Mouse (Mus musculus): Measurements from ENCODE around the gene Serpina3m. TPM values are rescaled to one million over a fixed set of nuclear protein-coding genes. Genes with fewer than 3 reads are reported as not detected.
"Not testable (repeated sequence)": the region's sequence is repeated elsewhere in the genome, so short reads cannot be mapped to it uniquely, and the experiment has no call there.

The Serpina3m gene
- polyA plus RNA-seq, 1 experiment: not detected

DNA sequence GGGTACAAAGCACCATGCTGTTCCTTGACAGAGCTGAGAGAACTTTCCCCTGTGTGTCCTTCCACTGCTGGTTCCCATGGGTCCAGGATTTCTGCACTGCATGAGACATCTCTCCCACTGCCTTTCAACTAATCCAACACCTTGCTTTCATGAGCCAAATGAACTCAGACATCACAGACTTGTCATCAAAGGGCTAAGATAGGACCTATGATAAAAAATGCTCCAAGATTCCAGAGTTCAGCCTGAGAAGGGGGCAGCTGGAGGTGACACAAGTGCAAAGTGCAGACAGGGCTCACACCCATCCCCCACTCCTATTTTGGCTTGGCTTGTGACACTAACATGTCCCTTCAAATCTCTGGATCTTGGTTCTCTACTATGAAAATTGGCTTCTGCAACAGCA, 50.2 kb downstream of the Serpina3m start:
- H3K9me3 ChIP-seq: no peaks in the 10 kb centered on the region
- no peaks in the 10 kb centered on the region for H3K36me3 ChIP-seq (replicated peaks; ENCODE audit: low read length)
- no peak for TF ChIP-seq GATA1 (IDR thresholded peaks at IDR 0.05; ENCODE audit: borderline replicate concordance, low read length)
- no peak for TF ChIP-seq FLI1 (IDR thresholded peaks at IDR 0.05; ENCODE audit: low read length)
- no peak overlapping the region for H3K4me3 ChIP-seq (replicated peaks)
- H3K27me3 ChIP-seq (replicated peaks): peaks cover 3% of the 10 kb centered on the region
- H3K4me1 ChIP-seq: peaks cover 4% of the 10 kb centered on the region; the same call in 1 of the 2 replicates

DNA sequence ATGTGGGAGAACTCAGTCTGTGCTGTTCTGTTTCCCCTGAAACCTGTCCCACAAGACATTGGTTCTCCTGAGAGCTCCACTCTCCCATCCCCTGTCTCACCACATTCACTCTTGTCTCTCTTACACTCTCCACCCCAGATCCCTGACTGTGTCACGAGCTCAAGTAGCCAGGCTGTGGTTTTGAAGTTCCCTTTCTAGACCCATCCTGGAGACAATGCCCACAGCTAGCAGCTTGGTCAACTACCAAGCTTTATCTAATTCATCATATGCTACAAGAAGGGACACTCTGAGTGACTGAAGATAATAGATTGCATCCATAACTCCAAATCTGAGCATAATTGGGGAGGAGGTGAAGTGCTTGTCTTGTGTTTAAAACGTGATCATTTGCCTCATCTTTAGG, 52.8 kb downstream of the Serpina3m start:
- not testable (repeated sequence) for H3K4me1 ChIP-seq; H3K4me3 ChIP-seq (replicated peaks); H3K27me3 ChIP-seq (replicated peaks); H3K36me3 ChIP-seq (replicated peaks; ENCODE audit: low read length); H3K9me3 ChIP-seq

DNA sequence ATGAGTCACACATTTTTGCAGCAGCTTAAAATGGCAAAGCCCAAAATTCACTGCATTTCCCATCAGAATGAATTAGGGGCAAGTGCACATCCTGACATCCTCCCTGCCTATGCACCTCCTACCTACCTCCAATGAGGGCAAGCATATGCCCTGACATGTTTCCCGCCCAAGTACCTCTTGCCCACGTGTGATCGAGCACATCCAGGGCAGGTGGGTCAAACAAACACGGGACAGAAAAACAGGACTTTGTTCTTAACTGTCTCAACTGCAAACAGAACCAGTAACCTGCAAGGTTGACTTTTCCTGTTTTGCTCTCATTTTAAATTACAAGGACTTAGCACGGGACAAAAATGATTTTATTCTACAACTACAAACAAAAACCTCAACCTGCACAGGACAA, 65.7 kb downstream of the Serpina3m start:
- 0 out of 2 replicates have a peak, but pooled peaks cover 2% of the 10 kb centered on the region for H3K9me3 ChIP-seq
- H3K27me3 ChIP-seq (replicated peaks): peaks cover 25% of the 10 kb centered on the region
- peaks cover 3% of the 10 kb centered on the region; the same call in 1 of the 2 replicates for H3K4me1 ChIP-seq
- H3K4me3 ChIP-seq (replicated peaks): no peak overlapping the region
- H3K36me3 ChIP-seq (replicated peaks; ENCODE audit: low read length): no peaks in the 10 kb centered on the region
- no peak for TF ChIP-seq FLI1 (IDR thresholded peaks at IDR 0.05; ENCODE audit: low read length)
- TF ChIP-seq GATA1 (IDR thresholded peaks at IDR 0.05; ENCODE audit: borderline replicate concordance, low read length): no peak

DNA sequence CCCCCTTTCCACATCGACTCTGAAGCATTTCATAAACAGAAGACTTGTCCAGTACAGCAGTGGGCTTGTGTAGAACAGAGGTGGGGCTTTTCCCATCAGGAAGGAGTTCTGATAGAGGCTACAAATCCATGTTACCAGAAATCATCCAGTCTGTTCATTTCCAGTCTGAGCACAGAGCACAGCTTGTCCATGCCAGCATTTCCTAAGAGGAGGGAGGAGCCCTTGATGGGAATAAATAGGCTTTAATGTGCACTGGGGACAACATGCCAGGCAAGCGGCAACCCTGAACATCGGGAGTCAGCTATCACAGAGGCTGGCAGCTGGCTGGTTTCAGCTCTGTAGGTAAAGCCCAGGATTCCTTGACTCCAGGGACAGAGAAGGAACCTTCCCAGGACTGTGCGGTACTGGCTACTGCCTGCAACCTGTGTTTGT, 68.2 kb downstream of the Serpina3m start, which contains the start of gene Serpina3n:
Gene Serpina3n, plus strand, starts transcription at position 276 of the 432 bp plus-strand sequence.
- Histone ChIP-seq H3K27me3 (replicated peaks) (peaks cover 36% of the 10 kb centered on the region), H3K4me1 (peaks cover 3% of the 10 kb centered on the region; the same call in 1 of the 2 replicates), H3K9me3 (0 out of 2 replicates have a peak, but pooled peaks cover 2% of the 10 kb centered on the region), H3K36me3 (replicated peaks; ENCODE audit: low read length) (no peaks in the 10 kb centered on the region), H3K4me3 (replicated peaks) (no peak within 1 kb of the TSS)
- no peak for TF ChIP-seq FLI1 (IDR thresholded peaks at IDR 0.05; ENCODE audit: low read length)
- no peak for TF ChIP-seq GATA1 (IDR thresholded peaks at IDR 0.05; ENCODE audit: borderline replicate concordance, low read length)

DNA sequence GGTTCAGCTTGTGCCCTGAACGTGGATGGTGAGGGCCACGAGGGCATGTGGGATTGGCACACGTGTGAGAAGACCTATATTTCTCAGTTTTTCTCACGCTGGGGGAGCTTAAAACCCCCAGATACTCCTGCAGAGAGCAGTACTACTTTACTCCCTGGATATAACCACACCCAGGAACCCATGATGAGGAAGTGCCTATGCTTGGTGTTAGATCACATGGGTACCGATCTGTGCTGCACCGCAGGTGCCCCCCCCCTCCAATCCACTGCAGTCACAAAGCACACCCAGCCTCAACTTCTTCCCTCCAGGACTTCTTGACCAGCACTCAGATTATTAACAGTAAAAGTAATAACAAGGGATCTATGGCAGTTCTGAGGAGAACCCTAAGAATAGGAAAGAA, 74.2 kb downstream of the Serpina3m start:
- no peaks in the 10 kb centered on the region for H3K9me3 ChIP-seq
- H3K36me3 ChIP-seq (replicated peaks; ENCODE audit: low read length): no peaks in the 10 kb centered on the region
- H3K4me3 ChIP-seq (replicated peaks): no peak overlapping the region
- H3K27me3 ChIP-seq (replicated peaks): peaks cover 55% of the 10 kb centered on the region
- H3K4me1 ChIP-seq: peaks cover under 1% of the 10 kb centered on the region; the same call in 1 of the 2 replicates
- TF ChIP-seq FLI1 (IDR thresholded peaks at IDR 0.05; ENCODE audit: low read length): no peak
- TF ChIP-seq GATA1 (IDR thresholded peaks at IDR 0.05; ENCODE audit: borderline replicate concordance, low read length): no peak

DNA sequence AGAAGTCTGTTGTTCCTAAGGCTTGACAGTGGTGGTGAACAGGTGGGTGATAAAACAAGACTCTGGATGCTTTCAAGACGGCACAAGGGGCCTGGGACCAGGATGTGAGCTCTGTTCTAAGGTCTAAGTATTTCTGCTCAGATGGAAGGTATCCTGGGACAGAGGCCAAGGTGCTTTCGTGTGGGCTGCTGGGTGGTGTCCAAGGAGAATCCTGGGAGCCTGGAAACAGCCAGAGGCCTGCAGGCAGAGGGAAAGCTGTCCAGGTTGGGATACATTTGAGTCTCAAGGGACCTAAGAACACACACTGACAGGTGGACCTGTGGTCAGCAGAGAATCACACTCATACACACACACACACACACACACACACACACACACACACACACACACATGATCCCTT, 76.3 kb downstream of the Serpina3m start:
- peaks cover 11% of the 10 kb centered on the region for H3K4me1 ChIP-seq
- peaks cover 50% of the 10 kb centered on the region for H3K27me3 ChIP-seq (replicated peaks)
- H3K9me3 ChIP-seq: no peaks in the 10 kb centered on the region
- no peak overlapping the region for H3K4me3 ChIP-seq (replicated peaks)
- no peaks in the 10 kb centered on the region for H3K36me3 ChIP-seq (replicated peaks; ENCODE audit: low read length)
- no peak for TF ChIP-seq GATA1 (IDR thresholded peaks at IDR 0.05; ENCODE audit: borderline replicate concordance, low read length)
- no peak for TF ChIP-seq FLI1 (IDR thresholded peaks at IDR 0.05; ENCODE audit: low read length)

DNA sequence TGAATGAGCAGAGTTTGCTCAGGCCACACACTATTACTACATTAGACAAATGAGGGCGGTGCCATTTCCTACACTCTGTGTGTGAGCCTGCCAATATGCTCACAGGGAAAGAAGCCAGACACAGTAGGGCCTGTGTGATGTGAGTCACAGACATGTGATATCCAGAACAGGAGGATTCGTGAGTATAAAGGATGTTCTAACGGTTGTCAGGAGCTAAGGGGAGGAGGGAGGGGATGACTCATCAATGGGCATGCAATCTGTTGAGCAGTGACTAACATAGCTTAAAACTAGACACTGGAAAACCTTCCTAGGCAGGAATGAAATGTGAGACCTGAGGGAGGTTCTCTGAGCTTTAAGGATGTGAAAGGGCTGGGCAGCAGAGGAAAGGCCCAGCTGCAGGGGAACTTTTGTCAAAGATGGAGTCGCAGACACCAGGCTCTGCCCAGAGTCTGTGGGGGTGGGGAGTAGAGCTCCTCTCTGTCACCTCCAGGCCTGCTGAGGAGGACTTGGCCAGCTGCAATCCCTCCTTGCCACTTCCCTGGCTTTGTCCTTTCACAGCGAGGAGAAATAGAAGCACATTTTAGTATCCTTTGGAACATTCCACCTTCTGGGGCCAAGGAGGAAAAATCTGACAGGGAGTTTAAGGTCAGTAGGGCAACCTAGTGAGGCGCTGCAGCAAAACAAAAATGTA, 77.5 kb downstream of the Serpina3m start:
- TF ChIP-seq GATA1 (IDR thresholded peaks at IDR 0.05; ENCODE audit: borderline replicate concordance, low read length) (no peak), FLI1 (IDR thresholded peaks at IDR 0.05; ENCODE audit: low read length) (no peak)
- Histone ChIP-seq H3K27me3 (replicated peaks) (peaks cover 46% of the 10 kb centered on the region), H3K4me3 (replicated peaks) (no peak overlapping the region), H3K9me3 (peaks cover 5% of the 10 kb centered on the region; the same call in 1 of the 2 replicates), H3K4me1 (peaks cover 11% of the 10 kb centered on the region), H3K36me3 (replicated peaks; ENCODE audit: low read length) (no peaks in the 10 kb centered on the region)

DNA sequence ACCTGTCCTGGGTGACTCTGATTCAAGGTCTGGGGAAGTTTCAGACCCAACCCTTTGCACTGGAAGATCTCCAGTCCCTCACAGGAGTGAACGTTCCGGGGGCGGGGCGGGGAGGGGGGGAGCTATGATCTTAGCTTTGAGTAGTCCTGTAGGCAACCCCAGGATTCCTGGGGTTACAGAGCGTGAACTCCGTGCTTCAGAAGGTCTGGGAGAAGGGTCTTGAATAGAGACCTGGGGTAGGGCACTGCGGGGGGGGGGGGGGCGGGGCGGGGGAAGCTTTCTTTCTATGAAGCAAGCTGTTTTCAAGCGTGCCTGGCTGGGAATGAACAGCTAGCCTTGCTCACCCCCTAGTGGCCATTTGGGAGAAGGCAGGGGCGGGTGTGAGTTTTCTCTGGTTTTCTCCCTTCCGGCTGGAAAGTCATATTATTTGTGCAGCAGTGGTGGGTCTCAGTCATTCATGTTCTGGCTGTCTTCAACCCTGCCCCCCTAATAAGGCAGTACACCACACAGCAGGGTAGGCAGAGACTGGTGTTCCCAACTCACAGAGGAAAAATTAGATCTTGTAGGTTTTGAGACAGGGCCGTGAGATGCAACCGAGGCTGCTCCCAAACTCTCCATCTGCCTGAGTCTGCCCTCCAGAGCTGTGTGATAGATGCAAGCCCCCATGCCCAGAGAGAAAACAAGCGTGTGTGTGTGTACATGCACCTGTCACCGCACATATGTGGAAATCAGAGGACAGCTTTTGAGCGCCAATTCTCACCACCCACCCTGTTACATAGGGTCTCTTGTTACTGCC, 80.3 kb downstream of the Serpina3m start:
- peaks cover 5% of the 10 kb centered on the region; the same call in 1 of the 2 replicates for H3K9me3 ChIP-seq
- H3K4me1 ChIP-seq: peaks cover 11% of the 10 kb centered on the region
- H3K36me3 ChIP-seq (replicated peaks; ENCODE audit: low read length): no peaks in the 10 kb centered on the region
- peaks cover 37% of the 10 kb centered on the region for H3K27me3 ChIP-seq (replicated peaks)
- peak overlapping the region; percentile 80 for H3K4me3 ChIP-seq (replicated peaks)
- no peak for TF ChIP-seq GATA1 (IDR thresholded peaks at IDR 0.05; ENCODE audit: borderline replicate concordance, low read length)
- no peak for TF ChIP-seq FLI1 (IDR thresholded peaks at IDR 0.05; ENCODE audit: low read length)

DNA sequence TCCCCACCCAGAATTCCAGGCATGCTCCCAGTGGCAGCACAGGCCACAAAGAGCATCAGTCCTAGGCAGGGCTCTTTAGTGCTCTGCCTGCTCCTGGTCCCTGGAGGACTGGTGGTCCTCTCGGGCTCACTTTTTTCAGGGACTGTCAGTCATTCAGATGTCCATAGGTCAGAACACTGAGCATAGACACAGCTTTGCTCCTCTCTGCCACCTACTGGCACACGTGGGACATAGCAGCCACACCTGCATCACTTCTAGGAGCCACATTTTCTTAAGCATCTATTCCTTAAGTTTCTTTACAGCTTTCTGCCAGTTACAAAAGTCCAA, 80.8 kb downstream of the Serpina3m start:
- TF ChIP-seq FLI1 (IDR thresholded peaks at IDR 0.05; ENCODE audit: low read length): no peak
- no peak overlapping the region for H3K4me3 ChIP-seq (replicated peaks)

More for the DNA sequence above, 80.8 kb downstream of the Serpina3m start:
- Histone ChIP-seq H3K36me3 (replicated peaks; ENCODE audit: low read length) (no peaks in the 10 kb centered on the region), H3K9me3 (peaks cover 5% of the 10 kb centered on the region; the same call in 1 of the 2 replicates), H3K4me1 (peaks cover 11% of the 10 kb centered on the region), H3K27me3 (replicated peaks) (peaks cover 33% of the 10 kb centered on the region)
